Mouse (Mus musculus): Measurements from ENCODE around the gene Lypd5. TPM values are rescaled to one million over a fixed set of nuclear protein-coding genes. Genes with fewer than 3 reads are reported as not detected.

Gene Lypd5
- polyA plus RNA-seq, 1 experiment from 2014 or later: not detected

- no peaks in the 10 kb centered on the region for H3K36me3 ChIP-seq
- no peak overlapping the region for H3K4me3 ChIP-seq
- H3K9ac ChIP-seq (replicated peaks): peak overlapping the region; percentile 24; the same call in 1 of the 2 replicates
- H3K27me3 ChIP-seq: peaks cover 21% of the 10 kb centered on the region
- peaks cover 17% of the 10 kb centered on the region for H3K4me1 ChIP-seq
- H3K4me2 ChIP-seq (replicated peaks): peak overlapping the region; percentile 13
- 53% methylated on average over 14 of the region's 20 CpGs for WGBS
- no peaks in the 10 kb centered on the region for H3K9me3 ChIP-seq
- ATAC-seq (ENCODE audit: low FRiP score, low read depth): peak; percentile 56; the same call in 1 of the 2 replicates
- peak overlapping the region; percentile 8 for H3K27ac ChIP-seq (replicated peaks)
Measured at GRCm38 (mm10) chr7:24373538-24374379, 24.8 kb downstream of the Lypd5 start.

DNA sequence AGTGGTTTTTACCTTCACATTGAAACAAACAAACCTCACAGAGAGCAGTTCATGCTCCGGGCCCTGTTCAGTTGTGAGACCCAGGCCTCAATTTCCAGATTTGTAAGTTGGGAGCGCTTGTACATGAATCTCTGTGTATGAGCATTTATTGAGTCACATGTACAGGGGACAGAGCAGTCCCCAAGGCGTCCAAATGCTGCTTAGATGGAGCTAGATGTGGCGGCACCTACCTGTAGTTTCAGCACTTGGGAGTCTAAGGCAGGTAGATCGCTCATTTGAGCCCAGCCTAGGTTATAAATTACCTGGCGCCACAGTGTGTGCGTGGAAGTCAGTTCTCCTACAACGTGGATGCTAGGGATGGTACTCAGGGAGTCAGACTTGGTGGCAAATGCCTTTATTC is 27.5 kb downstream of the Lypd5 start:
- no peak overlapping the region for H3K9ac ChIP-seq (replicated peaks)
- 87% methylated on average over 8 of the region's 8 CpGs for WGBS
- ATAC-seq (ENCODE audit: low FRiP score, low read depth): no peak

DNA sequence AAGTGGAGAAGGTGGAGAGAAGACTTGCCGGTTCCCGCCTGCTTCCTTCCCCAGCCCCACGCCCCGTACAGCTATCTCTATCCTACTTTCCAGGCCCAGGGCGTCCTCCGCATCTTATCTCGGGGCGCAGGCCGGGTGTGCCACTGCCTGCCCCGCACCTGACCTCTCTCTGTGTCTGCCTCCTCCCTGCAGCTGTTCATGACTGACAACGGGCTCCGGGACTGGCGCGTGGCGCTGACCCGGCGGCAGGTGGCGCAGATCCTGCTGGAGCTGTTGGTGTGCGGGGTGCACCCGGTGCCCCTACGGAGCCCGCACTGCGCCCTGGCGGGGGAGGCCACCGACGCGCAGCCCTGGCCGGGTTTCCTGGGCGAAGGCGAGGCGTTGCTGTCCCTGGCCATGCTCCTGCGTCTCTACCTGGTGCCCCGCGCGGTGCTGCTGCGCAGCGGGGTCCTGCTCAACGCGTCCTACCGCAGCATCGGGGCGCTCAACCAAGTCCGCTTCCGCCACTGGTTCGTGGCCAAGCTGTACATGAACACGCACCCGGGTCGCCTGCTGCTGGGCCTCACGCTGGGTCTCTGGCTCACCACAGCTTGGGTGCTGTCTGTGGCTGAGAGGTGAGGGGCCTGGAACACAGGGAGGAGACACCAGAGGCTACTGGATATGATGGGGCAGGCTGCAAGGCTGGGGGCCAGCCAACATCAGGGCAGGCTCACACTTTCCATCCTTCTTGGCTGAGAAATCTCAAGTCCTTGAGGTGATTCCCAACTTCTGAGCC is 28.3 kb downstream of the Lypd5 start:
- WGBS: 6% methylated on average over 46 of the region's 49 CpGs
- H3K9me3 ChIP-seq: no peaks in the 10 kb centered on the region
- no peaks in the 10 kb centered on the region for H3K36me3 ChIP-seq
- H3K4me1 ChIP-seq: peaks cover 17% of the 10 kb centered on the region
- H3K27ac ChIP-seq (replicated peaks): no peak overlapping the region
- H3K27me3 ChIP-seq: peaks cover 18% of the 10 kb centered on the region
- peak overlapping the region; percentile 28 for H3K4me3 ChIP-seq
- peak overlapping the region; percentile 51 for H3K4me2 ChIP-seq (replicated peaks)
- 0 out of 2 replicates have a peak overlapping the region, but pooled peaks have one; percentile 4 for H3K9ac ChIP-seq (replicated peaks)
- peak; percentile 45 for ATAC-seq (ENCODE audit: low FRiP score, low read depth)

More for the DNA sequence above, 27.5 kb downstream of the Lypd5 start:
- H3K4me3 ChIP-seq: no peak overlapping the region
- H3K36me3 ChIP-seq: no peaks in the 10 kb centered on the region
- H3K4me1 ChIP-seq: peaks cover 17% of the 10 kb centered on the region
- H3K4me2 ChIP-seq (replicated peaks): no peak overlapping the region
- no peaks in the 10 kb centered on the region for H3K9me3 ChIP-seq
- H3K27me3 ChIP-seq: peaks cover 18% of the 10 kb centered on the region
- no peak overlapping the region for H3K27ac ChIP-seq (replicated peaks)

- WGBS: 75% methylated on average over 10 of the region's 10 CpGs
- no peak for ATAC-seq (ENCODE audit: low FRiP score, low read depth)
- no peak overlapping the region for H3K27ac ChIP-seq (replicated peaks)
- no peaks in the 10 kb centered on the region for H3K9me3 ChIP-seq
- no peak overlapping the region for H3K4me3 ChIP-seq
- peaks cover 16% of the 10 kb centered on the region for H3K4me1 ChIP-seq
- H3K36me3 ChIP-seq: no peaks in the 10 kb centered on the region
- no peak overlapping the region for H3K4me2 ChIP-seq (replicated peaks)
- H3K9ac ChIP-seq (replicated peaks): no peak overlapping the region
- peaks cover 18% of the 10 kb centered on the region for H3K27me3 ChIP-seq
Measured at GRCm38 (mm10) chr7:24378049-24378701, 29.2 kb downstream of the Lypd5 start.

DNA sequence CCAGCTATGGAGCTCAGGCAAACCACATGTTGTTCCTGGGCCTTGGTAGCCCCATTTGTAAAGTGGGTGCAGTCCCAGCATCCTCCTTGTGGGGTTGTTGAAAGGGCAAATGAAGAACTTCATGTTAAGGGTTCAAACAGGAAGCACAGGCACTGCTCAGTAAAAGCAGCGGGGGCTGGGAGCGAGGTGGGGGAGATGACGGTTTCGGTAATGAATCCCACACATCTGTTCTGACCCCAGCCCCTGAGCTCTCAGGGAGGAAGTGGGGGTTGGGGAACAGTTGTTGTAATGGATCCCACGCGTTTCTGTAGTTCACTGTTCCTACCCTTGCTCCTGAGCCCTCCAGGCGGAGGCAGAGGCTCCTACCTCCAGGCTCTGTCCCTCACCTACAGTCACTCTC is 30.9 kb downstream of the Lypd5 start:
- no peak for ATAC-seq (ENCODE audit: low FRiP score, low read depth)
- WGBS: 70% methylated on average over 7 of the region's 7 CpGs

GRCm38 (mm10) chr7:24380370-24380769 is 31.4 kb downstream of the Lypd5 start:
- no peaks in the 10 kb centered on the region for H3K36me3 ChIP-seq
- no peak overlapping the region for H3K9ac ChIP-seq (replicated peaks)
- no peak overlapping the region for H3K4me3 ChIP-seq
- H3K4me1 ChIP-seq: 0 out of 2 replicates have a peak, but pooled peaks cover 10% of the 10 kb centered on the region
- H3K9me3 ChIP-seq: no peaks in the 10 kb centered on the region
- 75% methylated on average over 2 of the region's 2 CpGs for WGBS
- H3K27me3 ChIP-seq: peaks cover 33% of the 10 kb centered on the region
- no peak overlapping the region for H3K27ac ChIP-seq (replicated peaks)
- no peak overlapping the region for H3K4me2 ChIP-seq (replicated peaks)
- ATAC-seq (ENCODE audit: low FRiP score, low read depth): no peak

More for the DNA sequence above, 30.9 kb downstream of the Lypd5 start:
- no peaks in the 10 kb centered on the region for H3K9me3 ChIP-seq
- no peaks in the 10 kb centered on the region for H3K36me3 ChIP-seq
- H3K27me3 ChIP-seq: peaks cover 33% of the 10 kb centered on the region
- H3K27ac ChIP-seq (replicated peaks): no peak overlapping the region
- no peak overlapping the region for H3K4me3 ChIP-seq
- H3K9ac ChIP-seq (replicated peaks): no peak overlapping the region
- no peak overlapping the region for H3K4me2 ChIP-seq (replicated peaks)
- H3K4me1 ChIP-seq: 0 out of 2 replicates have a peak, but pooled peaks cover 10% of the 10 kb centered on the region

DNA sequence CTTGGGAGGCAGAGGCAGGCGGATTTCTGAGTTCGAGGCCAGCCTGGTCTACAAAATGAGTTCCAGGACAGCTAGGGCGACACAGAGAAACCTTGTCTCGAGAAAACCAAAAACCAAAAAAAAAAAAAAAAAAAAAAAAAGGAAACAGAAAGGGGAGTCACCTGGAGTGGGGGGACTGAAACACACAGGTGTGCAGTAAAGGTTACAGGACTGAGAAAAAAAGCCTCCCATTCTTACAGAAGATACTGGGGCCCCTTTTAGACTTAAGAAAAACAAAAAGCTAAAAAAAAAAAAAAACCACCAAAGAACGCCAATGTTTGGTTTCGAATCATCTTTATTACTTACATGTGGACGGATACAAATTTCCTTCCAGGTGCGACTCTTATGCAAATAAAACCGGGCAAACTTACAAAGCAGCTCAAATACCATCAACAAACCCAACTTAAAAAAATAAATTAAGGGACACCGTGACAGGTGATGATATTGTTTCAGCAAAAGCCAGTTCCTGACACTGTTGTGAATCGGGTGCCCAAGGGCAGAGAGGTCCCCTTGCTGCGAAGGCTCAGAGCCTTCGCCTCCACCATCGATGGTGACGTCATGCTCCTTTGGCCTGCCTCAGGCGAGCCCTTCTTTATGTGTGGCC is 33.9 kb downstream of the Lypd5 start:
- H3K4me2 ChIP-seq (replicated peaks): no peak overlapping the region
- no peak overlapping the region for H3K4me3 ChIP-seq
- no peaks in the 10 kb centered on the region for H3K9me3 ChIP-seq
- no peak for ATAC-seq (ENCODE audit: low FRiP score, low read depth)
- no peak overlapping the region for H3K27ac ChIP-seq (replicated peaks)
- H3K27me3 ChIP-seq: peaks cover 19% of the 10 kb centered on the region
- no peak overlapping the region for H3K9ac ChIP-seq (replicated peaks)
- H3K4me1 ChIP-seq: 0 out of 2 replicates have a peak, but pooled peaks cover 3% of the 10 kb centered on the region
- no peaks in the 10 kb centered on the region for H3K36me3 ChIP-seq
- WGBS: 86% methylated on average over 16 of the region's 16 CpGs

GRCm38 (mm10) chr7:24384070-24384469 is 35.1 kb downstream of the Lypd5 start:
- ATAC-seq (ENCODE audit: low FRiP score, low read depth): no peak
- Histone ChIP-seq H3K4me1 (no peaks in the 10 kb centered on the region), H3K4me2 (replicated peaks) (no peak overlapping the region), H3K4me3 (no peak overlapping the region), H3K9ac (replicated peaks) (no peak overlapping the region), H3K36me3 (no peaks in the 10 kb centered on the region), H3K27me3 (peaks cover 15% of the 10 kb centered on the region; the same call in 1 of the 2 replicates), H3K9me3 (no peaks in the 10 kb centered on the region), H3K27ac (replicated peaks) (no peak overlapping the region)
- WGBS: 60% methylated on average over 6 of the region's 6 CpGs

DNA sequence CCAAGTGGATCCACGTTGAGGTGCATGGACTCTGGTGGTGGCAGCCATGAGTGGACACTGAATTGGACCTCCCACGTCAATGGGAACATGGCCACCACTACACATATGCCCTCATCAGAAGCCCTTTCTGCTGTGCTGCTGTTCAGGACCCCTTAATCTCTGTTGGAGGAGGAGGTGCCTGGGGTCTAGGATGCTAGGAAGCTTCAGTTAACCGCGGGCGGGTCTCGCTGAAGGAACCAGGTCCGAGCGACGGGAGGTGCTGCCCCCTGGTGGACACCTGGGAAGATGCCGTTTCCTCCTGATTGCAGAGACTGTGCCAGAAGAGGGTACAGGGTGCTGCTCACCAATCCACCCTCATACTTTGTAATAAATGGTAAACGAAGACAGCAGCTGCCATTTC is 35.8 kb downstream of the Lypd5 start:
- H3K9ac ChIP-seq (replicated peaks): no peak overlapping the region
- 8% methylated on average over 11 of the region's 11 CpGs for WGBS
- no peaks in the 10 kb centered on the region for H3K9me3 ChIP-seq
- peaks cover 15% of the 10 kb centered on the region; the same call in 1 of the 2 replicates for H3K27me3 ChIP-seq
- H3K36me3 ChIP-seq: no peaks in the 10 kb centered on the region
- H3K4me1 ChIP-seq: no peaks in the 10 kb centered on the region
- ATAC-seq (ENCODE audit: low FRiP score, low read depth): peak; percentile 68
- H3K27ac ChIP-seq (replicated peaks): no peak overlapping the region
- H3K4me2 ChIP-seq (replicated peaks): peak overlapping the region; percentile 29; the same call in 1 of the 2 replicates
- H3K4me3 ChIP-seq: no peak overlapping the region

GRCm38 (mm10) chr7:24387059-24387556 is 38.1 kb downstream of the Lypd5 start:
- ATAC-seq (ENCODE audit: low FRiP score, low read depth): no peak
- no peaks in the 10 kb centered on the region for H3K4me1 ChIP-seq
- no peaks in the 10 kb centered on the region for H3K36me3 ChIP-seq
- no peak overlapping the region for H3K9ac ChIP-seq (replicated peaks)
- H3K27ac ChIP-seq (replicated peaks): no peak overlapping the region
- 85% methylated on average over 10 of the region's 10 CpGs for WGBS
- H3K4me2 ChIP-seq (replicated peaks): no peak overlapping the region
- H3K27me3 ChIP-seq: peaks cover 15% of the 10 kb centered on the region; the same call in 1 of the 2 replicates
- H3K9me3 ChIP-seq: no peaks in the 10 kb centered on the region
- H3K4me3 ChIP-seq: no peak overlapping the region

DNA sequence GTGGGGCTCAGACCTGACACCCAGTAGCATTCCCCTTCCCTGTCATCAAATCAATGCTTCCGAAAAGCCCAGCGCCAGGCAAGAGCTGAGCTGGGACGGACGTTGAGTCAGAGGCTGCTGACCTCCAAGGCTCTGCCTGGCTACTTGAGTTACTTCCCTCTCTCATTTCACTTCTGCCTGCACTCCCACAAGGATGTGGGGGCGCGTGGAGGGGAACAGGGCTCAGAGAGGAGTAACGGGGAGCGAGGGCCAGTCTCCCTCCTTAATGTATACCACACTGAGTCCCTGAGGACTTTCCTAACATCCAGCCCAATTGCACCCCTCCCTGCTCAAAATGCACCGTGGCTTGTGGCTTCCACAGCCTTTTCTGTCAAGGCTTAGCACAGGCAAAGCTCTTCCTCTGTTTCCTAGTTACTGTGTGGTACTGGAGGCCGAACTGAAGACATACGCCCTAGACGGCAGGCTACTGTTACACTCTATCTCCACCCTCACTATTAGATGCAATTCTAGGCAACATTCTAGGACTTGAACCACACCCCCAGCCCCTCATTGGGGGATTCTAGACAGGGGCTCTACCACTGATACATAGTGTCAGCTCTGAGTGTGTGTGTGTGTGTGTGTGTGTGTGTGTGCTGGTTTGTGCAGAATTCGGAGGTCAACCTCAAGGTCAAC is 40.7 kb downstream of the Lypd5 start:
- 76% methylated on average over 13 of the region's 13 CpGs for WGBS

More for the DNA sequence above, 40.7 kb downstream of the Lypd5 start:
- Histone ChIP-seq H3K27ac (replicated peaks) (no peak overlapping the region), H3K9me3 (no peaks in the 10 kb centered on the region), H3K4me1 (no peaks in the 10 kb centered on the region), H3K36me3 (no peaks in the 10 kb centered on the region), H3K4me3 (no peak overlapping the region), H3K4me2 (replicated peaks) (no peak overlapping the region), H3K9ac (replicated peaks) (no peak overlapping the region), H3K27me3 (peaks cover 1% of the 10 kb centered on the region; the same call in 1 of the 2 replicates)
- no peak for ATAC-seq (ENCODE audit: low FRiP score, low read depth)
